Mouse (Mus musculus): ENCODE results near the gene Cox7b2.
"Not testable (repeated sequence)": the region's sequence is repeated elsewhere in the genome, so short reads cannot be mapped to it uniquely, and the experiment has no call there.

Cox7b2 gene

DNA sequence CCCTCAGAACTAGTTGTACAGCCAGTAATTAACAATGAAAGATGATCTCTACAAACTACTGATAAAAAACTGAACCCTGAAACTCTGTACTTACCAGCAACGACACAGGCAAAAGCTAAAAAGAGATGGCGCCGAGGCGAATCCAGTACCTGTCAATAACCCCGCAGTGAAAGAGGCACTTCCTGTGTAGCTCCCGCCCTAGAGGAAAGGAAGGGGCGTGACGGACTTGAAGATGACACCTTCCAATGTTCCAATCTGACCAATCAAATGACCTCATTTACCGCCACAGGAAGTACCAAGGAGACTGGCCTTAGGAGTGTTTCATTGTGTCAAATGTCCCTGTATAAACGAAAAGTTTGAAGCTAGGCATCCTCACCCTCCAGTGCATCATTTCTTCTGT, at the start of gene Cox7b2:
Gene Cox7b2 (minus strand): TSS at position 127 of the 400 bp plus-strand sequence.
- no peak for DNase-seq (ENCODE audit: low spot score in 2 of 2)

DNA sequence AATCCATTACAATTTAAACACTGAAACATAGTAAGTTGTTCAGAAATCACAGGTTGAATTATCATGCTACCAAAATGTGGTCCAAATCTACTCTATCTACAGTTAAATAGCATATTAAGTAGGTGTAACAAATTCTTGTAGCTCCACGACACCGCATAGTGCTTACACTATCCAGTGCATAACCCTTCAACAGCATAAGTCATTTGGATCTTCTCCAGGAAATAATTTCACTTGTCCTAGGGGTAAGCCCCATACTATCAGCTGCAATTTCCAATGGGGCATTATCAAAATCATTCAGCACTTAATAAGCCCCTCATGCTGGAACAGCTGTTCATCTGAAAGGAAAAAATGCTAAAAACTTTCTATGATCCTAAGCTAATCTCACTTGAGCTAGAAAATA, 47.3 kb upstream of the Cox7b2 start:
- DNase-seq (ENCODE audit: low spot score in 2 of 2): no peak

DNA sequence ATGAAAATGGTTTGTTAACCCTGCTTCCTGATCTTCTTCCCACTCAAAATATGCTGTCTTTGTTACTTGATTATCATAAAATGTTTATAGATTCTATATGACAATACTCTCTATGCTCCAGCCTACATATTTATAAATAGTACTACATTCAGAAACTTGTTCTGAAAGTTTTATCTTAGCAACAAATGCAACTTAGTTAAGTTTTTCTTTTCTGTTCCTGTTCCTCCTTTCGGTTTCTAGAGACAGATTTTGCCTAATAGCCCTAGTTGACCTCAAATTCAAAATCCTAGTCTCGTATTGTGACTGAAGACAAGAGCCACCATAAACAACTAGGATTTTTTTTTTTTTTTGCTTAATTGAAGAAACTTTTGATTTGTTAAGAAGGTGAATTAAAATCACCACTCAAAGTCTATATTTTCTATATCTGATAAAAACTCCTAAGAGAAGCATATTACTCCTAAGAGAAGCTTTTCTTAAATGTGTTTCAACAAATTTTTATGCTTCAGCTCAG, 45.8 kb upstream of the Cox7b2 start:
- no peak for DNase-seq (ENCODE audit: low spot score in 2 of 2)

DNA sequence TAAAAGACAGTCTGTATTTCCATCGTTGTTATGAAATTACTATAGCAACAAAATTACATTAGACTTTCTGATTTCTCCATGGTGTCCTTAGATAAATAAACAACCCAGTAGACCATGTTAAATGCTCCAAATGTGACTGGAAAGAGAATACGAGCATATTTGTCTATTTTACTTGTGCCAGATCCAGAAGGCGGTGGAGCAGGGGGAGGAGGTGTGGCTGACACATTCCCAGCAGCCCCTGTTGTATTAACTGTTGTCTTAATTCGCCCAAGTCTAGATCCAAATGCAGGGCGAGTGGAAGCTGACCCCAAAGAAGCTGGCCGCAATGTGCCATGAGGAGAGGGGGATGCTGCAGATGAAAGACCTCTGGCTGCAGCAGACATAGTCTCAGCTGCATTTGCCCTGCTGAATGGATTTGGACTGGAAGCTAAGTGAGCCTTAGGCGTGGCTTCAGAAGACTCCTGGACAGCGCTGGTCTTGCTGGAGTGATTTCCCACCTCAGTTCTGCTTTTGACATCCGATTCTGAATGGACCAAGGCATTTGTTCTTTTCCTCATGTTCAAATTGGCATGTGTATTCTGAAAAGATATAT, 23.7 kb upstream of the Cox7b2 start:
- no peak for DNase-seq (ENCODE audit: low spot score in 2 of 2)

DNA sequence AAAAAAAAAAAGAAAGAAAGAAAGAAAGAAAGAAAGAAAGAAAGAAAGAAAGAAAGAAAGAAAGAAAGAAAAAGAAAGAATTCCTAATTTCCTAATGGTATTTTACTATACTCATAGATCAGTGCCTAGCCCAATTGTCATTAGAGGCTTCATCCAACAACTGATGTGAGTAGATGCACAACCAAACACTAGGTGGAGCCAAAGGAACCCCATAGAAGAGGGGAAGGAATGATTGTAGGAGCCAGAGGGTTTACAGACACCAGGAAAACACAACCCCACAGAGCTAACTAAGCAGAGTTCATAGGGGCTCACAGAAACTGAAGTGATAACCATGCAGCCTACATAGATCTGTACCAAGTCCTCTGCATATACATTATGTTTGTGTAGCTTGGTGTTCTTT, 2.5 kb downstream of the Cox7b2 start:
- peak in 1 of 2 experiments; percentile 3 for DNase-seq (ENCODE audit: low spot score in 2 of 2)

DNA sequence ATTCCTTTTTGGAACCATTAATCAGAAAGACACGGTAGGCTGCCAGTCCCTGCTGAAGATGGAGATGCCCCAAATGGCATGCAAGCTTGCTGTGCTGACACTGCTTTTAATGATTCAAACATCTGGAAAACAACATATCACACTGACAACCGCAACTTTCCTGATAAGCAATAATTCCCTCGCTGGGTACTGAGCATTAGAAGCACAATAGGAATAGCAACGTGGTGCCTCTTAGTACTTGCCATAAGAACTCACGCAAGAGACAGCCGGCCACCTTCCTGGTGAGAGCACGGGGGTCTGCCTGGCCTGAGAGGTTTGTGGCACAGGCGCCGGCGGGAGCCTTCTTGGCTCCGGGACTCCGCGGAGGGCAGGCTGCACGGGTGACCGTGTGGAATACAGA, 22.5 kb downstream of the Cox7b2 start:
- DNase-seq (ENCODE audit: low spot score in 2 of 2): not testable (repeated sequence)

DNA sequence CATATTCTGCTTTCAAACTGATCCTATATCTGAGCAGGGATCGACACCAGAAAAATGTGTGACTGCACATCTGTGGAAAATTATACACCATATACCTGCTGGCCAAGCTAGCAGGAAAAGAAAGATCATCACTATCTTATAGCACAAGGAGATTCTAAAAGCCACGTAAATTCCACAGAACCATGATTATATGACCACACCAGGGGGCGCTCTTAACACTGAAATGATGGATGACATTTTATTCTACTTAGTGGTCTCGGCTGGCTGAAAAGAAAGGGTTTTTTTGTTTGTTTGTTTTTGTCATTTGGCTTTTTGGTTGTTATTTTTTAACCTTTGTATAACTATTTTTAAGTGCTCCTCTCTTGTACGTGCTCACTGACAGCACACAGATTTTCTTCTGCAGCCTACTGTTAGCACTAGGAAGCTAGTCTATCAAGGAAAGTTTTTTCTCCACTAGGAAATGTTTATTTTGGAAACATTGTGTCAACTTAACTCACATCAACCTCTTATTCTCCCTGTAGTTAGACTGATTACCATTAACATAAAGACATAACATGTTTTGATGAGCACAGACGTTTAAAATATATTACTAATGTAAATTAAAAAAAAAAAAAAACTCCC, 45.8 kb downstream of the Cox7b2 start:
- peak in 1 of 2 experiments; percentile 29 for DNase-seq (ENCODE audit: low spot score in 2 of 2)

DNA sequence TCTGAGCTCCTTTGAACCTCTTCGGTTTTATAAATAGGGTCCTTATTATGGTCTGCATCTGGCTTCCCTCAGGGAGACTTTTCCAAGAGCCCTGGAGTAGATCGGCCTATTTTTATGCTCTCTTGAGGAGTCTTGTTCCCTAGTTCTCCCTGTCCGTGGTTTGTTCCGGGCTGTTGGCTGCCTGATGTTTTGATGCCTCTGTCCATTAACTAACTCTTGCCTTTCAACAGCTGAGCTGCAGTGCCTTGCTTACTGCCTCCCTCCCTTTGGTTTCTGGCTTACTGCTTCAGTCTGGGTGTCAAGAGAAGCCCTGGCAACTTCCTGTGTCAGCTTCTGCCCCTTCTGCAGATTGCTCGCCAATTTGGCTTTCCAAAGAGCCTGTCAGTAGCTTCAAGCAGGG, 52.4 kb downstream of the Cox7b2 start:
- no peak for DNase-seq (ENCODE audit: low spot score in 2 of 2)

DNA sequence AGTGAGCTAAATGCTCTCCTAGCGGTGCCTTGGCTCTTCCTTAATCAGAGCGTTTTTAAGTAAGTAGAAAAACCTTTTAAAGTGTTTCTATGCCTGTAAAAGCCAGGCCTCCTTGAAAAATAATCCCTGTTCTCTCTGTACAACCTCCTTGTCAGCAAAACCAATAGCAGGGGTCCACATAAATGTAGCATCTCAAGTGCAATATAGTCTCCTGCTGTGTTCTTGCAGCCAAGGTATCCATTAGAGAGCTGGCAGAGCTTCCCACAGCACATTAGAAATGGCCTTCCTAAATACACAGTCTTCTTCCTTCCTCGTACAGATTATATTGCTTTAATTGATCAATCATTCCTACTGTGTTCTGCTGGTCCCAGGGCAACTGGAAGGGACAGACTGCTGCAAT, 91.0 kb downstream of the Cox7b2 start:
- DNase-seq (ENCODE audit: low spot score in 2 of 2): no peak

DNA sequence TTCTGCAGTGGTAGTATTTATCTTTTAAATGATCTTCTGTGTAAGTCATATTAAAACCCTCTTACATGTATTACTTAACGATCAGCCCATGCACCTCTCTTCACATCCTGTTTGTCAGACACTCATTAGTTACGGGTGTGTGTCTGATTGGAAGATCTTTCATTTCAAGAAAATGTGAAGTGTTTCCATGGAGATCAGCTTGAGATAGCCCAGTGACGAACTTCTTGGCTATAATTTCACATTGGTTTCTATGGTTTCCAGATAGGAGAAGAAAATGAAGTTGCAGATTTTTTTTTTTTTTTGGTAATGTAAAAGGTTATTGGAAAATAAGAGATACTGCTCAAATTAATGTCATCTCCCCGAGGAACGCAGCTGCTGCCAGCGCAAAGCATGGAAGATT, 107.8 kb downstream of the Cox7b2 start:
- DNase-seq (ENCODE audit: low spot score in 2 of 2): no peak

Measured in thymus, postnatal 10 days (tissue).